Mouse (Mus musculus): ENCODE measurements at regions not wholly inside any gene's neighbourhood (a gene's known extent, or its start where the extent isn't known, plus 50 kb on each side); places are given as distances from the start of the nearest gene placed in this dataset.

DNA sequence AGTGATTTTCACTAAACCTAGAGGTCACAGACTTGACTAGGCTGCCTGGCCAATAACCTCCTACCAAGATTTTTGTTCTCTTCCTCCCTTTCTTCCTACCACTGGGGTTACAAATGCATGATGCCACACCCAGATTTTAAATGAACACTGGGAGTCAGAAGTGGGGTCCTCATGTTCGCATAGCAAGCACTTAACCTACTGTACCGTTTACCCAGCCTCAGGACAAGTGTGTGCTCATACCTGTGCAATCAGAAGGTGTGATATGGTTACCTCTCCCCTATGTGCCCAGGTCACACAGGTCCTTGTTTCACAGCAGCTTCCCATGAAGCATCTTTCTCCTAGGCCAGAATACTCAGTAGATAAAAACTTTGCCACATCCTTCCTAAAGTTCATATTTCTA is 234.8 kb downstream of the Fam84b start:
- no peak overlapping the region for H3K4me2 ChIP-seq
- no peak overlapping the region for H3K9ac ChIP-seq (replicated peaks)
- no peak overlapping the region for H3K4me3 ChIP-seq (replicated peaks)
- no peaks in the 10 kb centered on the region for H3K4me1 ChIP-seq
- H3K27me3 ChIP-seq (replicated peaks) = no peaks in the 10 kb centered on the region
- H3K9me3 ChIP-seq (replicated peaks) = no peaks in the 10 kb centered on the region
- H3K27ac ChIP-seq (replicated peaks) = no peak overlapping the region
- ATAC-seq (ENCODE audit: low FRiP score) = no peak
- H3K36me3 ChIP-seq = no peaks in the 10 kb centered on the region
- 88% methylated on average over 2 of the region's 2 CpGs for WGBS

- WGBS = 76% methylated on average over 2 of the region's 2 CpGs
- no peaks in the 10 kb centered on the region for H3K36me3 ChIP-seq
Measured at GRCm38 (mm10) chr15:60617371-60617770, 236.2 kb downstream of the Fam84b start.

DNA sequence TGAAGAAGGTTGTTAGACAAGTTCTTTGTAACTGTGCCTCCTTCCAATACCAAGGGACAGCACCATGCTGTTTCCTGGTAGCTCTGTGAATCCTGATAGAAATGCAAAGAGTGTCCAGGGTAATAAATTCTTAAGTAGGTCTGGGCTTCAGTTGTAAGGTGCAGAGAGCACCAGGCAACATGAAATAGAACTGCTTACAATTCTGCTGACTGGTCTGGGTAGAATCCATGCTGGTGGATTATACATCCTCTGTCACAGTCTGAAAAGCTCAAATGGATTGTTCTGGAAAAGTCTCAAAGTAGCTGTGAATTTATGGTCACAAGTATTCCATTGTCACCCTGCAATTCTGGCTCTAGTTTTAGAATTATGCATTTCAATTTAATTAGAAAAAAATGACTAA is 251.7 kb downstream of the Fam84b start:
- no peak overlapping the region for H3K4me3 ChIP-seq (replicated peaks)
- H3K36me3 ChIP-seq = no peaks in the 10 kb centered on the region
- no peaks in the 10 kb centered on the region for H3K4me1 ChIP-seq
- no peaks in the 10 kb centered on the region for H3K9me3 ChIP-seq (replicated peaks)
- H3K27me3 ChIP-seq (replicated peaks) = no peaks in the 10 kb centered on the region
- H3K9ac ChIP-seq (replicated peaks) = no peak overlapping the region
- ATAC-seq (ENCODE audit: low FRiP score) = peak; percentile 50; the same call in 1 of the 2 replicates
- no peak overlapping the region for H3K27ac ChIP-seq (replicated peaks)
- H3K4me2 ChIP-seq = no peak overlapping the region

More at GRCm38 (mm10) chr15:60617371-60617770, 236.2 kb downstream of the Fam84b start:
- no peaks in the 10 kb centered on the region for H3K27me3 ChIP-seq (replicated peaks)
- no peak overlapping the region for H3K9ac ChIP-seq (replicated peaks)
- H3K27ac ChIP-seq (replicated peaks) = no peak overlapping the region
- no peaks in the 10 kb centered on the region for H3K4me1 ChIP-seq
- ATAC-seq (ENCODE audit: low FRiP score) = no peak
- no peak overlapping the region for H3K4me3 ChIP-seq (replicated peaks)
- H3K9me3 ChIP-seq (replicated peaks) = no peaks in the 10 kb centered on the region
- H3K4me2 ChIP-seq = no peak overlapping the region

- no peak for ATAC-seq (ENCODE audit: low FRiP score)
- no peak overlapping the region for H3K9ac ChIP-seq (replicated peaks)
- H3K4me2 ChIP-seq = no peak overlapping the region
- no peaks in the 10 kb centered on the region for H3K27me3 ChIP-seq (replicated peaks)
- WGBS = 84% methylated on average over 5 of the region's 5 CpGs
- no peak overlapping the region for H3K27ac ChIP-seq (replicated peaks)
- no peak overlapping the region for H3K4me3 ChIP-seq (replicated peaks)
- H3K9me3 ChIP-seq (replicated peaks) = no peaks in the 10 kb centered on the region
- no peaks in the 10 kb centered on the region for H3K4me1 ChIP-seq
- no peaks in the 10 kb centered on the region for H3K36me3 ChIP-seq
Measured at GRCm38 (mm10) chr15:60577084-60577483, 276.5 kb downstream of the Fam84b start.

GRCm38 (mm10) chr15:60566267-60566666 is 287.3 kb downstream of the Fam84b start:
- no peak overlapping the region for H3K4me3 ChIP-seq (replicated peaks)
- no peak overlapping the region for H3K4me2 ChIP-seq
- H3K9ac ChIP-seq (replicated peaks) = no peak overlapping the region
- no peaks in the 10 kb centered on the region for H3K9me3 ChIP-seq (replicated peaks)
- WGBS = 93% methylated on average over 3 of the region's 3 CpGs
- no peak for ATAC-seq (ENCODE audit: low FRiP score)
- no peak overlapping the region for H3K27ac ChIP-seq (replicated peaks)
- H3K27me3 ChIP-seq (replicated peaks) = no peaks in the 10 kb centered on the region
- no peaks in the 10 kb centered on the region for H3K4me1 ChIP-seq
- no peaks in the 10 kb centered on the region for H3K36me3 ChIP-seq

GRCm38 (mm10) chr15:60565017-60565416 is 288.6 kb downstream of the Fam84b start:
- Histone ChIP-seq H3K4me2 (no peak overlapping the region), H3K27ac (replicated peaks) (no peak overlapping the region), H3K4me3 (replicated peaks) (no peak overlapping the region), H3K9ac (replicated peaks) (no peak overlapping the region), H3K9me3 (replicated peaks) (no peaks in the 10 kb centered on the region), H3K36me3 (no peaks in the 10 kb centered on the region), H3K27me3 (replicated peaks) (no peaks in the 10 kb centered on the region), H3K4me1 (no peaks in the 10 kb centered on the region)
- no peak for ATAC-seq (ENCODE audit: low FRiP score)
- WGBS = 36% methylated on average over 2 of the region's 2 CpGs

DNA sequence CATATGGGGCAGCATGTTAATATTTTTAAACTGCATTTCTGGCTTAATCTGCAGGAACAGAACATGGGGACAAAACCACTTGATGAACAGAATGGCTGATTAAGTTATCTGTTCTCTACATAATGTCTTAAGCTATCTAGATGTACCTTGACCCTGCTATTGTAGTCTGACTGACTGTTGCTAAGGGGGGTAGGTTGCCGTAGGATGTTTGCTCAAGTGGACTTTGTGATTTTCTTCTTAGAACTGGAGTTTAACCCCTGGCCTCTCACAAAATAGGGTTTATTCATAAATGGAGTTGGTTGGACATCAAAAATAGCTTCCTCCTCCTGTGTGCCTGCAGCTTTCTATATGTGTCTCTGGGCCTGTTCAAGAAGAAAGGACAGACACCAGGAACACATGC is 292.9 kb downstream of the Fam84b start:
- no peak overlapping the region for H3K9ac ChIP-seq (replicated peaks)
- H3K27me3 ChIP-seq (replicated peaks) = no peaks in the 10 kb centered on the region
- no peak overlapping the region for H3K4me2 ChIP-seq
- no peak overlapping the region for H3K4me3 ChIP-seq (replicated peaks)
- no peak for ATAC-seq (ENCODE audit: low FRiP score)
- WGBS = 72% methylated on average over 1 of the region's 1 CpGs
- no peaks in the 10 kb centered on the region for H3K36me3 ChIP-seq
- no peak overlapping the region for H3K27ac ChIP-seq (replicated peaks)
- no peaks in the 10 kb centered on the region for H3K4me1 ChIP-seq
- no peaks in the 10 kb centered on the region for H3K9me3 ChIP-seq (replicated peaks)

DNA sequence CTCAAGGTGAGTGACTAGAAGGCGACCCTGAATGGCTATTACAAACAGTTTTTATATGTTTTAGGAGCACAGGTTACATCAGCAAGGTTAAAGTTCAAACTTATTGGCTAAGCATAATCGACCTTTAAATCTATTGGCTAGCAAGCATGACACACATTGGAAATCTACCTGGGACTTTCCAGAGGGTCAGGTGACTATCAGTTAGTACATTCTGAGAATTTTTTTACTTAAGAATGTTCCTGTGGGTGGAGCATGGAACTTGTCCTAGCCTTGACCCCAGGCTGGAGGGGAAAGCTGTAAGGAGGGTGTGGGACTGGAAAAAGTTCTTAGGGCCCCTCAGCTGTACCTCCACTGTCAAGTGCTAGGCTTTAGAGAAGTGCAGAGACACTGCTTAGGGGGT is 297.9 kb downstream of the Fam84b start:
- no peak overlapping the region for H3K4me3 ChIP-seq (replicated peaks)
- WGBS = 95% methylated on average over 2 of the region's 2 CpGs
- H3K27ac ChIP-seq (replicated peaks) = no peak overlapping the region
- no peaks in the 10 kb centered on the region for H3K9me3 ChIP-seq (replicated peaks)
- H3K4me1 ChIP-seq = no peaks in the 10 kb centered on the region
- no peaks in the 10 kb centered on the region for H3K27me3 ChIP-seq (replicated peaks)
- ATAC-seq (ENCODE audit: low FRiP score) = no peak
- no peak overlapping the region for H3K9ac ChIP-seq (replicated peaks)
- no peak overlapping the region for H3K4me2 ChIP-seq
- no peaks in the 10 kb centered on the region for H3K36me3 ChIP-seq

DNA sequence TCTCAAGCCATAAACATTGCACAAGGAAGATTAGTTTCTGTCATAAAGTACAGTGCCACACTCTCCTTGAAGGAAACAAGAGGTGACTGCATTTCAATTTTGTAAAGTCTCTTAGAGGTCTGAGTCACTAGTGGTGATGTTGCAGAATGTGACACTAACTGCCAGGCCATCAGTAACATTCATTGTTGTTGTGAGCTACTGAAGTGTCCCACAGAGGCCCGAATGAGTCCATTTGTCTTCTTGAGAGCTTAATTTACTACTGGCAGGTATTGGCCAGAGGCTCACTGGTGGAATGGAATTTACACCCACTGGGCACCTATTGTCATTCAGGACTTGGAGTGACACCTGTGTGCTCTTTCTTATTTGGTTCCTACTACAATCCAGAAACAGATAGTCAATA is 299.0 kb downstream of the Fam84b start:
- Histone ChIP-seq H3K9me3 (replicated peaks) (no peaks in the 10 kb centered on the region), H3K4me1 (no peaks in the 10 kb centered on the region), H3K4me2 (no peak overlapping the region), H3K36me3 (no peaks in the 10 kb centered on the region), H3K4me3 (replicated peaks) (no peak overlapping the region), H3K9ac (replicated peaks) (no peak overlapping the region), H3K27me3 (replicated peaks) (no peaks in the 10 kb centered on the region), H3K27ac (replicated peaks) (no peak overlapping the region)
- WGBS = 13% methylated on average over 1 of the region's 1 CpGs
- ATAC-seq (ENCODE audit: low FRiP score) = no peak

- Histone ChIP-seq H3K9ac (replicated peaks) (no peak overlapping the region), H3K36me3 (no peaks in the 10 kb centered on the region), H3K27ac (replicated peaks) (no peak overlapping the region), H3K27me3 (replicated peaks) (no peaks in the 10 kb centered on the region), H3K4me2 (no peak overlapping the region), H3K4me3 (replicated peaks) (no peak overlapping the region), H3K9me3 (replicated peaks) (no peaks in the 10 kb centered on the region), H3K4me1 (no peaks in the 10 kb centered on the region)
- 91% methylated on average over 7 of the region's 7 CpGs for WGBS
- no peak for ATAC-seq (ENCODE audit: low FRiP score)
Measured at GRCm38 (mm10) chr15:60548045-60548444, 305.5 kb downstream of the Fam84b start.

DNA sequence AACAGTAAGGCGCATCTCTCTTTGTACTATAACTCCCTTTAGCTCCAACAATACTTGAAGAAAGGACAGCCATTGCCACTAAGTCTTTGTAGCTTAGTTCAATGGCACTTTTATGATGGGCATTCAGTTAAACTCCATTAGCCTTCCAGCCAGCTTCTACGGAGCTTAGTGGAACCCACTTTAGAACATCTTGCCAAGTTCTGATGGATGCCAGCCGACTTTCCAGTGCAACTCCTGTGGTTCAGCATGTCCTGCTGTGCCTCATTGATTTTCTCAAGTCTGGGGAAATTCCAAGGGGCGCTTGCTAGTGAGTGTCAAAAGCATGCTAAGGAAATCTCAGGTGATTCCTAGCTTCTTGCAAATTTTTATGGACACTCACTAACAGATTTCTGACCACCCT is 316.4 kb downstream of the Fam84b start:
- Histone ChIP-seq H3K27ac (replicated peaks) (no peak overlapping the region), H3K4me1 (no peaks in the 10 kb centered on the region), H3K4me2 (no peak overlapping the region), H3K4me3 (replicated peaks) (no peak overlapping the region), H3K9ac (replicated peaks) (no peak overlapping the region), H3K27me3 (replicated peaks) (no peaks in the 10 kb centered on the region), H3K9me3 (replicated peaks) (no peaks in the 10 kb centered on the region), H3K36me3 (no peaks in the 10 kb centered on the region)
- ATAC-seq (ENCODE audit: low FRiP score) = no peak
- 64% methylated on average over 4 of the region's 4 CpGs for WGBS

DNA sequence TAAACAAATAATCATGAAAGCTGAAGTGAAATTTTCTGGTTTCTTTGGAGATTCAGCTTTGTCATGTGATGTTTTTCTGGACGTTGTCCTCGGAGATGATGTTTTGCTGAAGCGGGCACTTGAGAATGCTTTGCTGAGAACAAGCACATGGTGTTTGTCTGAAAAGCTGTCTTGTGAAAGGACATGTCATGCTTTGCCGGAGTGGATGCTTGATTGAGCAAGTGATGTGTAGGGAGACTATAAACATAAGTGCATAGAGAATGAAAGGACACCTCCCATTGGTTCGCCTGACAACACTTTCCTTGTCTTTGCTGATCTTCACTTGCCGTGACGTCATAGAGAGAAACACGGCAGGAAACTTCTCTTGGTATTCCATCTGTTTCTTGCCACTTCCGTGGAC is 318.9 kb downstream of the Fam84b start:
- H3K9me3 ChIP-seq (replicated peaks) = no peaks in the 10 kb centered on the region
- no peak overlapping the region for H3K4me2 ChIP-seq
- no peak overlapping the region for H3K4me3 ChIP-seq (replicated peaks)
- ATAC-seq (ENCODE audit: low FRiP score) = no peak
- no peak overlapping the region for H3K27ac ChIP-seq (replicated peaks)
- no peaks in the 10 kb centered on the region for H3K4me1 ChIP-seq
- no peak overlapping the region for H3K9ac ChIP-seq (replicated peaks)
- no peaks in the 10 kb centered on the region for H3K36me3 ChIP-seq
- no peaks in the 10 kb centered on the region for H3K27me3 ChIP-seq (replicated peaks)
- 84% methylated on average over 9 of the region's 9 CpGs for WGBS

GRCm38 (mm10) chr15:60516810-60517209 is 336.8 kb downstream of the Fam84b start:
- Histone ChIP-seq H3K27ac (replicated peaks) (no peak overlapping the region), H3K9me3 (replicated peaks) (no peaks in the 10 kb centered on the region), H3K36me3 (no peaks in the 10 kb centered on the region), H3K4me1 (no peaks in the 10 kb centered on the region), H3K4me3 (replicated peaks) (no peak overlapping the region), H3K27me3 (replicated peaks) (no peaks in the 10 kb centered on the region), H3K4me2 (no peak overlapping the region), H3K9ac (replicated peaks) (no peak overlapping the region)
- ATAC-seq (ENCODE audit: low FRiP score) = no peak
- WGBS = 96% methylated on average over 2 of the region's 2 CpGs
